Mouse (Mus musculus): ENCODE measurements around the gene Best1. TPM values are rescaled to one million over a fixed set of nuclear protein-coding genes. Genes with fewer than 3 reads are reported as not detected.

Best1 gene
- polyA plus RNA-seq, 1 experiment from 2014 or later = 1.9 TPM

- no peak for ATAC-seq (replicated peaks; ENCODE audit: insufficient number of reproducible peaks, low FRiP score, low TSS enrichment, low read depth)
- WGBS = 91% methylated on average over 2 of the region's 2 CpGs
- peaks cover 4% of the 10 kb centered on the region; the same call in 1 of the 2 replicates for H3K4me1 ChIP-seq (ENCODE audit: control insufficient read depth, insufficient read depth, low read length)
Measured at GRCm38 (mm10) chr19:9985900-9986421, 15.5 kb downstream of the Best1 start.

GRCm38 (mm10) chr19:9985190-9985899 lies 16.1 kb downstream of the Best1 start:
- DNase-seq (ENCODE audit: low spot score) (no peak), ATAC-seq (replicated peaks; ENCODE audit: insufficient number of reproducible peaks, low FRiP score, low TSS enrichment, low read depth) (no peak)
- H3K27me3 ChIP-seq (ENCODE audit: control insufficient read depth, insufficient read depth, low read length) = no peaks in the 10 kb centered on the region
- H3K4me2 ChIP-seq (ENCODE audit: low read depth, low read length) = no peak overlapping the region
- H3K4me3 ChIP-seq (ENCODE audit: low read depth, low read length) = no peak overlapping the region
- H3K27ac ChIP-seq (replicated peaks; ENCODE audit: low read depth, low read length) = no peak overlapping the region
- H3K36me3 ChIP-seq (replicated peaks; ENCODE audit: control insufficient read depth, insufficient read depth, low read depth, low read length) = peaks cover 4% of the 10 kb centered on the region
- WGBS = 96% methylated on average over 6 of the region's 6 CpGs
- H3K9me3 ChIP-seq (replicated peaks; ENCODE audit: control insufficient read depth, low read length) = no peaks in the 10 kb centered on the region
- H3K4me1 ChIP-seq (ENCODE audit: control insufficient read depth, insufficient read depth, low read length) = peaks cover 4% of the 10 kb centered on the region; the same call in 1 of the 2 replicates
- no peak overlapping the region for H3K9ac ChIP-seq (replicated peaks; ENCODE audit: low read length)

More at GRCm38 (mm10) chr19:9985900-9986421, 15.5 kb downstream of the Best1 start:
- no peak overlapping the region for H3K4me2 ChIP-seq (ENCODE audit: low read depth, low read length)
- H3K36me3 ChIP-seq (replicated peaks; ENCODE audit: control insufficient read depth, insufficient read depth, low read depth, low read length) = peaks cover 4% of the 10 kb centered on the region
- H3K27me3 ChIP-seq (ENCODE audit: control insufficient read depth, insufficient read depth, low read length) = no peaks in the 10 kb centered on the region
- H3K4me3 ChIP-seq (ENCODE audit: low read depth, low read length) = no peak overlapping the region
- no peak overlapping the region for H3K27ac ChIP-seq (replicated peaks; ENCODE audit: low read depth, low read length)
- no peak overlapping the region for H3K9ac ChIP-seq (replicated peaks; ENCODE audit: low read length)
- no peaks in the 10 kb centered on the region for H3K9me3 ChIP-seq (replicated peaks; ENCODE audit: control insufficient read depth, low read length)
- DNase-seq (ENCODE audit: low spot score) = no peak

- H3K4me2 ChIP-seq (ENCODE audit: low read depth, low read length) = peak overlapping the region; percentile 81
- peaks cover 4% of the 10 kb centered on the region; the same call in 1 of the 2 replicates for H3K4me1 ChIP-seq (ENCODE audit: control insufficient read depth, insufficient read depth, low read length)
- no peaks in the 10 kb centered on the region for H3K9me3 ChIP-seq (replicated peaks; ENCODE audit: control insufficient read depth, low read length)
- WGBS = 92% methylated on average over 20 of the region's 20 CpGs
- peak overlapping the region; percentile 92 for H3K4me3 ChIP-seq (ENCODE audit: low read depth, low read length)
- H3K27me3 ChIP-seq (ENCODE audit: control insufficient read depth, insufficient read depth, low read length) = no peaks in the 10 kb centered on the region
- ATAC-seq (replicated peaks; ENCODE audit: insufficient number of reproducible peaks, low FRiP score, low TSS enrichment, low read depth) = no peak
- no peak overlapping the region for H3K27ac ChIP-seq (replicated peaks; ENCODE audit: low read depth, low read length)
- no peak overlapping the region; the same call in 1 of the 2 replicates for H3K9ac ChIP-seq (replicated peaks; ENCODE audit: low read length)
- no peak for DNase-seq (ENCODE audit: low spot score)
- H3K36me3 ChIP-seq (replicated peaks; ENCODE audit: control insufficient read depth, insufficient read depth, low read depth, low read length) = peaks cover 4% of the 10 kb centered on the region
Measured at GRCm38 (mm10) chr19:9984111-9985055, 17.1 kb downstream of the Best1 start.

- Histone ChIP-seq H3K4me3 (ENCODE audit: low read depth, low read length) (peak overlapping the region; percentile 92), H3K36me3 (replicated peaks; ENCODE audit: control insufficient read depth, insufficient read depth, low read depth, low read length) (peaks cover 4% of the 10 kb centered on the region), H3K4me1 (ENCODE audit: control insufficient read depth, insufficient read depth, low read length) (peaks cover 4% of the 10 kb centered on the region; the same call in 1 of the 2 replicates), H3K27ac (replicated peaks; ENCODE audit: low read depth, low read length) (peak overlapping the region; percentile 86), H3K9ac (replicated peaks; ENCODE audit: low read length) (peak overlapping the region; percentile 83), H3K4me2 (ENCODE audit: low read depth, low read length) (peak overlapping the region; percentile 81), H3K27me3 (ENCODE audit: control insufficient read depth, insufficient read depth, low read length) (no peaks in the 10 kb centered on the region), H3K9me3 (replicated peaks; ENCODE audit: control insufficient read depth, low read length) (no peaks in the 10 kb centered on the region)
- peak; percentile 65 for DNase-seq (ENCODE audit: low spot score)
- WGBS = 1% methylated on average over 31 of the region's 31 CpGs
- peak; percentile 82 for ATAC-seq (replicated peaks; ENCODE audit: insufficient number of reproducible peaks, low FRiP score, low TSS enrichment, low read depth)
Measured at GRCm38 (mm10) chr19:9982852-9983542, 18.4 kb downstream of the Best1 start.

- peak overlapping the region; percentile 92 for H3K4me3 ChIP-seq (ENCODE audit: low read depth, low read length)
Measured at GRCm38 (mm10) chr19:9982151-9982851, 19.1 kb downstream of the Best1 start.

GRCm38 (mm10) chr19:9981621-9982020 lies 19.8 kb downstream of the Best1 start:
- 62% methylated on average over 4 of the region's 4 CpGs for WGBS

More at GRCm38 (mm10) chr19:9982151-9982851, 19.1 kb downstream of the Best1 start:
- H3K36me3 ChIP-seq (replicated peaks; ENCODE audit: control insufficient read depth, insufficient read depth, low read depth, low read length) = peaks cover 4% of the 10 kb centered on the region
- no peaks in the 10 kb centered on the region for H3K9me3 ChIP-seq (replicated peaks; ENCODE audit: control insufficient read depth, low read length)
- ATAC-seq (replicated peaks; ENCODE audit: insufficient number of reproducible peaks, low FRiP score, low TSS enrichment, low read depth) (peak; percentile 98), DNase-seq (ENCODE audit: low spot score) (peak; percentile 100)
- H3K4me2 ChIP-seq (ENCODE audit: low read depth, low read length) = peak overlapping the region; percentile 81
- H3K4me1 ChIP-seq (ENCODE audit: control insufficient read depth, insufficient read depth, low read length) = peaks cover 4% of the 10 kb centered on the region; the same call in 1 of the 2 replicates
- under 1% methylated on average over 57 of the region's 59 CpGs for WGBS
- peak overlapping the region; percentile 83 for H3K9ac ChIP-seq (replicated peaks; ENCODE audit: low read length)
- H3K27me3 ChIP-seq (ENCODE audit: control insufficient read depth, insufficient read depth, low read length) = no peaks in the 10 kb centered on the region
- H3K27ac ChIP-seq (replicated peaks; ENCODE audit: low read depth, low read length) = peak overlapping the region; percentile 86

GRCm38 (mm10) chr19:9980258-9980657 lies 21.2 kb downstream of the Best1 start, which contains the start of gene Fth1:
Fth1 (plus strand) TSS chr19:9980598.
- Histone ChIP-seq H3K27me3 (ENCODE audit: control insufficient read depth, insufficient read depth, low read length) (no peaks in the 10 kb centered on the region), H3K4me3 (ENCODE audit: low read depth, low read length) (no peak within 1 kb of the TSS), H3K36me3 (replicated peaks; ENCODE audit: control insufficient read depth, insufficient read depth, low read depth, low read length) (no peaks in the 10 kb centered on the region; the same call in 1 of the 2 replicates), H3K27ac (replicated peaks; ENCODE audit: low read depth, low read length) (no peak within 1 kb of the TSS), H3K4me1 (ENCODE audit: control insufficient read depth, insufficient read depth, low read length) (peaks cover 4% of the 10 kb centered on the region; the same call in 1 of the 2 replicates), H3K9ac (replicated peaks; ENCODE audit: low read length) (no peak within 1 kb of the TSS), H3K9me3 (replicated peaks; ENCODE audit: control insufficient read depth, low read length) (no peaks in the 10 kb centered on the region), H3K4me2 (ENCODE audit: low read depth, low read length) (no peak within 1 kb of the TSS)
- WGBS = 89% methylated on average over 4 of the region's 4 CpGs
- DNase-seq (ENCODE audit: low spot score) (no peak), ATAC-seq (replicated peaks; ENCODE audit: insufficient number of reproducible peaks, low FRiP score, low TSS enrichment, low read depth) (no peak)

More at GRCm38 (mm10) chr19:9981621-9982020, 19.8 kb downstream of the Best1 start:
- Histone ChIP-seq H3K4me3 (ENCODE audit: low read depth, low read length) (peak overlapping the region; percentile 92; the same call in 1 of the 2 replicates), H3K9me3 (replicated peaks; ENCODE audit: control insufficient read depth, low read length) (no peaks in the 10 kb centered on the region), H3K36me3 (replicated peaks; ENCODE audit: control insufficient read depth, insufficient read depth, low read depth, low read length) (peaks cover 4% of the 10 kb centered on the region), H3K4me2 (ENCODE audit: low read depth, low read length) (peak overlapping the region; percentile 67), H3K9ac (replicated peaks; ENCODE audit: low read length) (peak overlapping the region; percentile 69), H3K27me3 (ENCODE audit: control insufficient read depth, insufficient read depth, low read length) (no peaks in the 10 kb centered on the region), H3K27ac (replicated peaks; ENCODE audit: low read depth, low read length) (no peak overlapping the region), H3K4me1 (ENCODE audit: control insufficient read depth, insufficient read depth, low read length) (peaks cover 4% of the 10 kb centered on the region; the same call in 1 of the 2 replicates)
- DNase-seq (ENCODE audit: low spot score) (no peak), ATAC-seq (replicated peaks; ENCODE audit: insufficient number of reproducible peaks, low FRiP score, low TSS enrichment, low read depth) (no peak)

Measured in embryonic facial prominence, embryonic 11.5 days (tissue).